Mouse (Mus musculus) thymus, postnatal 25 days (tissue): ENCODE measurements at regions not wholly inside any gene's neighbourhood (a gene's known extent, or its start where the extent isn't known, plus 50 kb on each side); places are given as distances from the start of the nearest gene placed in this dataset.
A peak's percentile ranks its signal among the peaks of the same experiment; 100 is the strongest.

Experiments used
- DNase-seq: peaks from one replicate; pipeline ENCODE4 v3.0.0; 2022

GRCm38 (mm10) chr6:100517662-100518061, 153.3 kb downstream of the Shq1 start:
- no peak for DNase-seq

GRCm38 (mm10) chr6:100512676-100513075, 158.3 kb downstream of the Shq1 start:
- DNase-seq: peak; percentile 49

- DNase-seq: no peak
Observed at GRCm38 (mm10) chr6:100510676-100511075, 160.3 kb downstream of the Shq1 start.

DNA sequence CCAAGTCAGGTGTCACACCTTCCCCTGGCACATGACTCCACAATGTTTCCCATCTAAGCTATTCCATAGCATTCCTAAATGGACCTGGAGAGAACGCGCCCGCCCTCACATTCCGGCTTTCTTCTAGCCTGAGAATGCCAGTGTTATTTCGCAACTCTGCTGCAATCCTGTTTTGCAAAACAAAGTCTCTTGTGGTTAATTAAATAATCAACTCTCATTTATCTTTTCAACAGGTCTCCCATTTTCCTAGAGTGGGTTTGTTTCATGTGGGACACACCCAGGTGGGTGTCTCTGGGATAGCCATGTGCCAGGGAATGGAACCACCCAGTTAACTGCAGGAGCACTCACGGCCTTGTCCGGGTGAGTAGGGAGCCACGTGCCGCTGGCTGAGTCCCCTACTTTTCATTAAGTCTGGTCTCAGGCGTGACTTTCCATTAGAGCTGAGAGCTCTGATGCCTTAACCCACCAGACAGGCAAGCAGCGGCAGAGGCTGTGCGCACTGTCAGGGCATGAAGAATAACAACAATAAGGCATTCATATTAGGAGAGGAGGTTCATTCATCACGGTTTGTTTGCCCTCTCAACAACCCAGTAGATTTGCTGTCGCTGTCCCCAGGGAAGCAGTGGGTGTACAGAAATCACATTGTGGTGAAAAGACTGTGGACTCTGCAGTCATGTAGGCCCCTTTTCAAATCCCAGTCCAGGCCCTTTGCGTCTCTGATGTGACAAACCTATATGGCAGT, 165.3 kb downstream of the Shq1 start:
- no peak for DNase-seq

DNA sequence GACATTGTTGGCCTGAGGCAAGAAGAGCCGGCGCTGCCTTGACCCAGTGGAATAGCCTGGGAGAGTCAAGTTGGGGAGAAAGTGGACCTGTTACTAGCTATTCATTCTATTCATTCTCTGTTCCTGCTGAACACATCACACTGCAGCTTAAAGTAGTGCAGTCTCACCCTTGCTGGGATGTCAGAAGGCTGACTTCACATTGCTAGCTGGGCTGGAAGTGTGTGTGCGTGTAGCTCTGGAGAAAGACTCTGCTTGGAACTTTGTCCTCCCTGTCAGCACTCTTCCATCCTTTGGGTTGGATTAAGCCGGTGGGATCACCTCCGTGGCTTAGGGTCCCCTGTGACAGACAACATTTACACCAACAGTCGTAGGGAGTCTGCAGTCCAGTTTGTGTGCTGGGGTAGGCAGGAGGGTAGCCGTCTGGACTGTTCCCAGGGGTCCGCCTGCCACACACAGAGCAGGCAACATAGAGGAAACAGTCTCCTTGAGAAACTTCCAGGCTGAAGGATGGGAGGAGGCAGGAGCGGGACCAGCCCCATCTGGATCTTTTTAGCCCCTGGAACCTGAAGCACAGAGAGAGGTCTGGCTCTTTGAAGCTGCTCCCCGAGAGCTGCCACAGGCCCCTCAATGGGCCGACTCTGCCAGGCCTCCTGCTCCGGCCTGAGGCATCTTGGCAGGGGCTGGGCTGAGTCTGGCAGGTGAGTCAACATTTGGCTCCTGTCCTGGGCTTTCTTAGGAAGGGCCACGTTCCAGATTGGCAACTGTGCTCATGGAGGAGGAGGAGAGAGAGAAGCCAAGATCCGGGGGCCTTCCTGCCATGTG, 167.8 kb downstream of the Shq1 start:
- no peak for DNase-seq

- no peak for DNase-seq
Observed at GRCm38 (mm10) chr6:100502139-100502538, 168.8 kb downstream of the Shq1 start.

DNA sequence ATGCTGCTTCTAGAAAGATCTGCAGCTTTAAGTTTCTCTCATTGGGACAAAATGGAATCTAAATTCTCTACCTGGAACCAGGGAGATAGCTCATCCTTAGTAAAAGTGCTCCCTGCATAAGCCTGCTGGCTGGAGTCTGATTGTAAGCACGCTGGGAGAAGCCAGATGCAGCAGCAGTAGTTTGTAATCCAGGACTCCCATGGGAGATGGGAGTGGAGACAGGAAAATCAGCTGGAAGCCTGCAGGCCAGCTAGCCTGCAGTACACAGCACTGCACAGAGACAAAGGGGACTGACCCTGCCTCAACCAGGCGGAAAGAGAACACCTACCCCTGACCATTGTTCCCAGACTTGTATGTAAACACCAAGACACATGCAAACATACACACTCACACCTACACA, 170.2 kb downstream of the Shq1 start:
- DNase-seq: no peak

GRCm38 (mm10) chr6:100500060-100500459, 170.9 kb downstream of the Shq1 start:
- DNase-seq: no peak

DNA sequence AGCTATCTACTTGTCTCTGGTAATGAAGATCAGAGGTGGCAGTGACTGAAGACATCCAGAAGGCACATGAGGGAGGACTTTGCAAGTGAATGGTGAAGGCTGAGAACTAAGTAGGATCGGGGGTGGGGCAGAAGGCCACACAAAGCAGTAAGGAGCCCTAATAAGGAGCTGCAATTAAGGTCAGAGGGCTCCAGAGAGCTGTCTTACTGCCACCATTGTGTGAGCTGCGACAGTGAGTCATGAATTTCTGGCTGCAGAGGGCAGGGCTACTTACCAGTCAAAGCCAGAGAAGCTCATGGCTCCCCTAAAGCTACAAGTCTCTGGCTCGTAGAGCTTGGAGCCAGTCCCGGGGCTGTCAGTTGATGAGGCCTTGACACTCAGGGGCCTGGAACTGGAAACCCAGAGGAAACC, 172.1 kb downstream of the Shq1 start:
- no peak for DNase-seq

- no peak for DNase-seq
Observed at GRCm38 (mm10) chr6:100498126-100498525, 172.8 kb downstream of the Shq1 start.

DNA sequence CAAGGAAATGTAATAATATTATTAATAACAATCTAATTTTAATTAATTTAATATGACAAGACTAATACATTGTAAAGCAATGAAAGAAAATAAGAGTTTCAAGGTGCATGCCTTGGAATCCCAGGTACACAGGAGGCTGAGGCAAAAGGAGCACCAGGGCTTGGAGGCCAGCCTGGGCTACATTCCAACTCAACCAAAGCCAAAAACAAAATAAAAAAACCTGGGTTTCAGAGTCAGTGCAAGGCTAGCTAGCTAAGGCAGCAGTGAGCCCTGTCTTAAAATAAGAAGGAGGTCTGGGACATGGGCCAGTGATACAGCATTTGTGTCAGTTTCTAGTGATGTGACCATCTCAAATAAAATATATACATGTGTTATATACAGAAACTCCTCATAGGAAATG, 174.8 kb downstream of the Shq1 start:
- DNase-seq: no peak

GRCm38 (mm10) chr6:100495131-100495530, 175.8 kb downstream of the Shq1 start:
- no peak for DNase-seq

GRCm38 (mm10) chr6:100493558-100493957, 177.4 kb downstream of the Shq1 start:
- DNase-seq: no peak

- DNase-seq: no peak
Observed at GRCm38 (mm10) chr6:100491811-100492210, 179.1 kb downstream of the Shq1 start.

DNA sequence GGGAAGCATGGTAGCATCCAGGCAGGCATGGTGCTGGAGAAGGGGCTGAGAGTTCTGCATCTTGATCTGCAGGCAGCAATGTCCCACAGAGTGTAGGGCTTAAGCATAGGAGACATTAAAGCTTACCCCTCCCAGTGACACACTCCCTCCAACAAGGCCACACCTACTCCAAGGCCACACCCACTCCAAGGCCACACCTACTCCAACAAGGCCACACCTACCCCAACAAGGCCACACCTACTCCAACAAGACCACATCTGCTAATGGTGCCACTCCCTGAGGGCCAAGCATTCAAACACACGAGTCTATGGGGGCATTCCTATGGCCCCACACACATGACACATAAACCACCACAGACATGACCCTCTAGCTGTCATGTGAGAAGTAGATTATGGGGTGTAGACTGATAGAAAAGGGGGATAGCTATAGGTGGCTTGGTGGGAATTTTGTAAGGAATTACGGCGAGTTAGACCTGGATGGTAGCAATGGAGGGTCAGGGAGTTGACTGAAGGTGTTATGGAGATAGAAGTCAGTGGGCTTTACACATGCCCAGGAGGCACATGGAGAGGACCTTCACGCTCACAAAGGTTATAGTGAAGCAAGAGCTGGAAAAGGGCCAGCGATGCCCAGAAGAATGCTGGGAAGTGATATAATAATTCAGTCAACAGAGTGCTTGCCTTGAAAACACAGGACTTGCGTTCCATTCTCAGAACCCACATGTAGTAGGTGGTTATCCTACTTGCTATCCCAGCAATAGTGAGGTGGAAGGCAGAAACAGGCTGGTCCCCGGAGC, 179.8 kb downstream of the Shq1 start:
- no peak for DNase-seq

DNA sequence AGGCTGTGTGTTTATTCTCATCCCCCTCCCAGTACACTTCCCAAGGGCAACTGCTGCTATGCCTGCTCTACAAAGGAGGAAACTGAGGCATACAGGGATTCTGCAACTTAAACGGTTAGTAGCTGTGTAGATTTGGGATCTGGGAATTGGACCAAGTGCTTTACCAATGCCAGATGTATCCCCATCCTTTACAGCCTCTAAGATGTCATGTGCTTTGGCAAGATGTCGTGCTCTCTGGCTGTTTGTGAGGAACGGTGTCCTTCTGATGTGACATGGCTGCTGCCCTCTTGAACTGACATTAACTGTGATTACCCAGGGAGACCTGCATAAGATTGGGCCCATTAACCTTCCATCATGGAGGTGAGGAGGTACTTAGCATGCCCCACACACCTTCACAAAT, 187.1 kb downstream of the Shq1 start:
- DNase-seq: no peak

- DNase-seq: peak; percentile 19
Observed at GRCm38 (mm10) chr6:100483084-100483810, 187.7 kb downstream of the Shq1 start.

GRCm38 (mm10) chr6:100482572-100482971, 188.4 kb downstream of the Shq1 start:
- DNase-seq: no peak

- no peak for DNase-seq
Observed at GRCm38 (mm10) chr6:100480525-100480924, 190.4 kb downstream of the Shq1 start.

DNA sequence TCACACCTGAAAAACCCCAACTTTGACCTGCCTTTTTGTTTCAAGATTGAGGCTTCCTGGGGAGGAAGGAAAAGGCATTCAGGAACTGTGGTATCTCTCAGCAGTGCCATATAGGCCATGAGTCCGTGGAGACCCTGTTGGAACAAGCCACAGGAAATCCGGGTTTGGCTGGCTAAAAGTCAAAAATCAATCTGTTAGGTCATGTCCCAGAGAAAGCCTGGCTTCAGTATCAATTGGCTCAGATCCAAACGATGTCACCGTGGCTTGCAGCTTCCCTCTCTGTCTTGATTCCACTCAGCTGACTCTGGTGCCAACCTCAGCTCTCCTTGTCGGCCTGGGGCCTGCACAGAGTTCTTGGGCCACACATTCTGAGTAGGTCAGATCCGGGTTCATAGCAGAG, 191.1 kb downstream of the Shq1 start:
- no peak for DNase-seq

GRCm38 (mm10) chr6:100479455-100479854, 191.5 kb downstream of the Shq1 start:
- no peak for DNase-seq

GRCm38 (mm10) chr6:100476550-100477366, 189.5 kb upstream of the Rybp start:
- no peak for DNase-seq
